Mouse (Mus musculus): ENCODE data around the gene B3gat3. TPM values are rescaled to one million over a fixed set of nuclear protein-coding genes. Genes with fewer than 3 reads are reported as not detected.
"Not testable (repeated sequence)": the region's sequence is repeated elsewhere in the genome, so short reads cannot be mapped to it uniquely, and the experiment has no call there.

The B3gat3 gene
- polyA plus RNA-seq (2015; fragmentation: Nextera tagmentation; extraction: Ambion mirVana), result 44.0 and 45.4 TPM in 2 replicates

- Histone ChIP-seq H3K4me2 (ENCODE audit: low read depth, low read length) (peak within 1 kb of the TSS; percentile 75), H3K36me3 (ENCODE audit: control insufficient read depth, insufficient read depth, low read length) (no peaks in the 10 kb centered on the region), H3K4me3 (ENCODE audit: low read length) (peak within 1 kb of the TSS; percentile 83), H3K27ac (ENCODE audit: low read length) (peak within 1 kb of the TSS; percentile 96), H3K9ac (ENCODE audit: low read depth, low read length) (peak within 1 kb of the TSS; percentile 86), H3K27me3 (replicated peaks; ENCODE audit: control insufficient read depth, insufficient read depth, low read length) (no peaks in the 10 kb centered on the region), H3K9me3 (ENCODE audit: control insufficient read depth, low read length) (no peaks in the 10 kb centered on the region), H3K4me1 (ENCODE audit: control insufficient read depth, insufficient read depth, low read length) (peaks cover 10% of the 10 kb centered on the region; the same call in 1 of the 2 replicates)
- ATAC-seq, result peak; percentile 99
- 2% methylated on average over 50 of the region's 50 CpGs for WGBS
Observed at GRCm38 (mm10) chr19:8920073-8920736, at the start of gene B3gat3. TSS of gene B3gat3 (plus strand) at chr19:8920374.

GRCm38 (mm10) chr19:8870381-8870780 lies 49.8 kb upstream of the B3gat3 start:
- not testable (repeated sequence) for ATAC-seq; H3K27me3 ChIP-seq (replicated peaks; ENCODE audit: control insufficient read depth, insufficient read depth, low read length); H3K36me3 ChIP-seq (ENCODE audit: control insufficient read depth, insufficient read depth, low read length); H3K4me3 ChIP-seq (ENCODE audit: low read length); H3K9ac ChIP-seq (ENCODE audit: low read depth, low read length); H3K9me3 ChIP-seq (ENCODE audit: control insufficient read depth, low read length); H3K27ac ChIP-seq (ENCODE audit: low read length)
- peak overlapping the region; percentile 59; the same call in 1 of the 2 replicates for H3K4me2 ChIP-seq (ENCODE audit: low read depth, low read length)
- peaks cover 10% of the 10 kb centered on the region for H3K4me1 ChIP-seq (ENCODE audit: control insufficient read depth, insufficient read depth, low read length)
- WGBS, result 70% methylated on average over 3 of the region's 3 CpGs

- peaks cover 10% of the 10 kb centered on the region for H3K4me1 ChIP-seq (ENCODE audit: control insufficient read depth, insufficient read depth, low read length)
- peaks cover 7% of the 10 kb centered on the region for H3K36me3 ChIP-seq (ENCODE audit: control insufficient read depth, insufficient read depth, low read length)
- ATAC-seq, result peak; percentile 42
- H3K27ac ChIP-seq (ENCODE audit: low read length), result peak overlapping the region; percentile 75
- no peaks in the 10 kb centered on the region for H3K9me3 ChIP-seq (ENCODE audit: control insufficient read depth, low read length)
- peak overlapping the region; percentile 59 for H3K4me2 ChIP-seq (ENCODE audit: low read depth, low read length)
- peak overlapping the region; percentile 98 for H3K4me3 ChIP-seq (ENCODE audit: low read length)
- no peaks in the 10 kb centered on the region for H3K27me3 ChIP-seq (replicated peaks; ENCODE audit: control insufficient read depth, insufficient read depth, low read length)
- 40% methylated on average over 9 of the region's 9 CpGs for WGBS
- peak overlapping the region; percentile 98 for H3K9ac ChIP-seq (ENCODE audit: low read depth, low read length)
Observed at GRCm38 (mm10) chr19:8870838-8871237, 49.3 kb upstream of the B3gat3 start.

- WGBS, result under 1% methylated on average over 58 of the region's 59 CpGs
- peaks cover 7% of the 10 kb centered on the region for H3K36me3 ChIP-seq (ENCODE audit: control insufficient read depth, insufficient read depth, low read length)
- H3K9me3 ChIP-seq (ENCODE audit: control insufficient read depth, low read length), result no peaks in the 10 kb centered on the region
- no peaks in the 10 kb centered on the region for H3K27me3 ChIP-seq (replicated peaks; ENCODE audit: control insufficient read depth, insufficient read depth, low read length)
- H3K27ac ChIP-seq (ENCODE audit: low read length), result peak within 1 kb of the TSS; percentile 89
- peaks cover 10% of the 10 kb centered on the region for H3K4me1 ChIP-seq (ENCODE audit: control insufficient read depth, insufficient read depth, low read length)
- peak within 1 kb of the TSS; percentile 82 for H3K4me2 ChIP-seq (ENCODE audit: low read depth, low read length)
- H3K9ac ChIP-seq (ENCODE audit: low read depth, low read length), result peak within 1 kb of the TSS; percentile 98
- peak; percentile 97 for ATAC-seq
- H3K4me3 ChIP-seq (ENCODE audit: low read length), result peak within 1 kb of the TSS; percentile 98
Observed at GRCm38 (mm10) chr19:8871267-8872186, 48.6 kb upstream of the B3gat3 start, which contains the start of gene Ubxn1. TSS of gene Ubxn1 (plus strand) at chr19:8871496.

- H3K4me3 ChIP-seq (ENCODE audit: low read length), result peak overlapping the region; percentile 98
- H3K9ac ChIP-seq (ENCODE audit: low read depth, low read length), result peak overlapping the region; percentile 98
- peak overlapping the region; percentile 89 for H3K27ac ChIP-seq (ENCODE audit: low read length)
- H3K36me3 ChIP-seq (ENCODE audit: control insufficient read depth, insufficient read depth, low read length), result peaks cover 7% of the 10 kb centered on the region
- H3K4me1 ChIP-seq (ENCODE audit: control insufficient read depth, insufficient read depth, low read length), result peaks cover 10% of the 10 kb centered on the region
- peak overlapping the region; percentile 82 for H3K4me2 ChIP-seq (ENCODE audit: low read depth, low read length)
- 0 out of 2 replicates have a peak, but pooled peaks have one; percentile 3 for ATAC-seq
- no peaks in the 10 kb centered on the region for H3K27me3 ChIP-seq (replicated peaks; ENCODE audit: control insufficient read depth, insufficient read depth, low read length)
- WGBS, result 56% methylated on average over 10 of the region's 10 CpGs
- no peaks in the 10 kb centered on the region for H3K9me3 ChIP-seq (ENCODE audit: control insufficient read depth, low read length)
Observed at GRCm38 (mm10) chr19:8872266-8872840, 47.8 kb upstream of the B3gat3 start.

GRCm38 (mm10) chr19:8875031-8875430 lies 45.1 kb upstream of the B3gat3 start:
- Histone ChIP-seq H3K4me1 (ENCODE audit: control insufficient read depth, insufficient read depth, low read length) (peaks cover 14% of the 10 kb centered on the region), H3K9ac (ENCODE audit: low read depth, low read length) (no peak overlapping the region), H3K9me3 (ENCODE audit: control insufficient read depth, low read length) (no peaks in the 10 kb centered on the region), H3K4me2 (ENCODE audit: low read depth, low read length) (no peak overlapping the region), H3K4me3 (ENCODE audit: low read length) (no peak overlapping the region), H3K27ac (ENCODE audit: low read length) (no peak overlapping the region), H3K36me3 (ENCODE audit: control insufficient read depth, insufficient read depth, low read length) (peaks cover 9% of the 10 kb centered on the region), H3K27me3 (replicated peaks; ENCODE audit: control insufficient read depth, insufficient read depth, low read length) (no peaks in the 10 kb centered on the region)
- ATAC-seq, result no peak
- 95% methylated on average over 7 of the region's 7 CpGs for WGBS

GRCm38 (mm10) chr19:8880311-8881033 lies 39.7 kb upstream of the B3gat3 start, which contains the start of gene Uqcc3:
TSS of gene Uqcc3 (minus strand) at chr19:8880923.
- no peaks in the 10 kb centered on the region for H3K9me3 ChIP-seq (ENCODE audit: control insufficient read depth, low read length)
- peak; percentile 98 for ATAC-seq
- WGBS, result under 1% methylated on average over 42 of the region's 42 CpGs
- H3K4me2 ChIP-seq (ENCODE audit: low read depth, low read length), result peak within 1 kb of the TSS; percentile 85
- H3K27ac ChIP-seq (ENCODE audit: low read length), result peak within 1 kb of the TSS; percentile 86
- H3K36me3 ChIP-seq (ENCODE audit: control insufficient read depth, insufficient read depth, low read length), result peaks cover 3% of the 10 kb centered on the region; the same call in 1 of the 2 replicates
- peaks cover 5% of the 10 kb centered on the region for H3K4me1 ChIP-seq (ENCODE audit: control insufficient read depth, insufficient read depth, low read length)
- H3K27me3 ChIP-seq (replicated peaks; ENCODE audit: control insufficient read depth, insufficient read depth, low read length), result no peaks in the 10 kb centered on the region
- H3K9ac ChIP-seq (ENCODE audit: low read depth, low read length), result peak within 1 kb of the TSS; percentile 89
- H3K4me3 ChIP-seq (ENCODE audit: low read length), result peak within 1 kb of the TSS; percentile 85

GRCm38 (mm10) chr19:8881034-8881392 lies 39.2 kb upstream of the B3gat3 start:
- 15% methylated on average over 3 of the region's 3 CpGs for WGBS
- 0 out of 2 replicates have a peak, but pooled peaks have one; percentile 2 for ATAC-seq
- Histone ChIP-seq H3K36me3 (ENCODE audit: control insufficient read depth, insufficient read depth, low read length) (0 out of 2 replicates have a peak, but pooled peaks cover 2% of the 10 kb centered on the region), H3K27me3 (replicated peaks; ENCODE audit: control insufficient read depth, insufficient read depth, low read length) (no peaks in the 10 kb centered on the region), H3K9me3 (ENCODE audit: control insufficient read depth, low read length) (no peaks in the 10 kb centered on the region), H3K9ac (ENCODE audit: low read depth, low read length) (peak overlapping the region; percentile 89), H3K4me3 (ENCODE audit: low read length) (peak overlapping the region; percentile 85), H3K4me2 (ENCODE audit: low read depth, low read length) (peak overlapping the region; percentile 85), H3K4me1 (ENCODE audit: control insufficient read depth, insufficient read depth, low read length) (peaks cover 5% of the 10 kb centered on the region), H3K27ac (ENCODE audit: low read length) (no peak overlapping the region)

Measured in intestine, embryonic 16.5 days (tissue).